Mouse (Mus musculus): ENCODE results near the gene Sh3pxd2a. TPM values are rescaled to one million over a fixed set of nuclear protein-coding genes. Genes with fewer than 3 reads are reported as not detected.
A peak's percentile ranks its signal among the peaks of the same experiment; 100 is the strongest.

Gene Sh3pxd2a
- polyA plus RNA-seq, 1 experiment, result 12.1 TPM

DNA sequence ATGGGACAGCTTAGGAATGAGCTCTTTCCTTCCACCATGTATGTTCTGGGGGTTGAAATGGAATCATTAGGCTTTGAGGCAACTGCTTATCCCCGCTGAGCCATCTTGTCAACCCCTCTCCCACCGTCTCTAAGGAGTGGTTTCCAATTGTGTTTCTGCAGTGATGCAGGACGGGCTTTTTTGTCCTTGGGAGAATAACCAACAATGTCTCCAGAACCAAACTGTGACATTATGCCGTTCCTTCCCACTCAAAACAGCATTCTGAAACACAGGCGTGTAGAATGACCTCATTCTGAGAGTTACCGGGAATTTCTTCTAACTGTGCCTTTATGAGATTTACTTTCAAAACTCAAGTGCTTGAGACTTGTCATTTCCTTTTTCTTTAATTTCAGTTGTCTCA, 28.2 kb upstream of the Sh3pxd2a start:
- Histone ChIP-seq H3K27me3 (ENCODE audit: control insufficient read depth, insufficient read depth, low read length) (no peaks in the 10 kb centered on the region), H3K4me1 (ENCODE audit: control insufficient read depth, insufficient read depth, insufficient read length) (no peaks in the 10 kb centered on the region), H3K27ac (ENCODE audit: insufficient read depth, low read length) (no peak overlapping the region), H3K36me3 (ENCODE audit: control insufficient read depth, insufficient read depth, low read length) (no peaks in the 10 kb centered on the region), H3K4me3 (ENCODE audit: extremely low read depth, insufficient read depth, insufficient read length) (no peak overlapping the region)
- no peak for TF ChIP-seq POLR2A (IDR thresholded peaks at IDR 0.05; ENCODE audit: low read depth, low read length)
- TF ChIP-seq CTCF (IDR thresholded peaks at IDR 0.05; ENCODE audit: extremely low read depth, insufficient read depth, insufficient read length, insufficient replicate concordance), result no peak
- WGBS, result 78% methylated on average over 6 of the region's 6 CpGs
- no peak for DNase-seq (ENCODE audit: low read depth in 1 of 2, low spot score in 2 of 2)

GRCm38 (mm10) chr19:47491853-47492252, 27.7 kb upstream of the Sh3pxd2a start:
- no peak overlapping the region for H3K27ac ChIP-seq (ENCODE audit: insufficient read depth, low read length)
- no peaks in the 10 kb centered on the region for H3K36me3 ChIP-seq (ENCODE audit: control insufficient read depth, insufficient read depth, low read length)
- H3K27me3 ChIP-seq (ENCODE audit: control insufficient read depth, insufficient read depth, low read length), result no peaks in the 10 kb centered on the region
- no peak overlapping the region for H3K4me3 ChIP-seq (ENCODE audit: extremely low read depth, insufficient read depth, insufficient read length)
- no peak for TF ChIP-seq POLR2A (IDR thresholded peaks at IDR 0.05; ENCODE audit: low read depth, low read length)
- TF ChIP-seq CTCF (IDR thresholded peaks at IDR 0.05; ENCODE audit: extremely low read depth, insufficient read depth, insufficient read length, insufficient replicate concordance), result no peak
- 95% methylated on average over 2 of the region's 2 CpGs for WGBS
- H3K4me1 ChIP-seq (ENCODE audit: control insufficient read depth, insufficient read depth, insufficient read length), result no peaks in the 10 kb centered on the region
- no peak for DNase-seq (ENCODE audit: low read depth in 1 of 2, low spot score in 2 of 2)

- Histone ChIP-seq H3K27ac (ENCODE audit: insufficient read depth, low read length) (no peak overlapping the region), H3K27me3 (ENCODE audit: control insufficient read depth, insufficient read depth, low read length) (no peaks in the 10 kb centered on the region), H3K36me3 (ENCODE audit: control insufficient read depth, insufficient read depth, low read length) (no peaks in the 10 kb centered on the region), H3K4me1 (ENCODE audit: control insufficient read depth, insufficient read depth, insufficient read length) (no peaks in the 10 kb centered on the region), H3K4me3 (ENCODE audit: extremely low read depth, insufficient read depth, insufficient read length) (no peak overlapping the region)
- TF ChIP-seq CTCF (IDR thresholded peaks at IDR 0.05; ENCODE audit: extremely low read depth, insufficient read depth, insufficient read length, insufficient replicate concordance) (no peak), POLR2A (IDR thresholded peaks at IDR 0.05; ENCODE audit: low read depth, low read length) (no peak)
- no peak for DNase-seq (ENCODE audit: low read depth in 1 of 2, low spot score in 2 of 2)
- 82% methylated on average over 3 of the region's 3 CpGs for WGBS
Measured at GRCm38 (mm10) chr19:47489233-47489632, 25.0 kb upstream of the Sh3pxd2a start.

GRCm38 (mm10) chr19:47488250-47488649, 24.0 kb upstream of the Sh3pxd2a start:
- H3K27me3 ChIP-seq (ENCODE audit: control insufficient read depth, insufficient read depth, low read length), result no peaks in the 10 kb centered on the region

DNA sequence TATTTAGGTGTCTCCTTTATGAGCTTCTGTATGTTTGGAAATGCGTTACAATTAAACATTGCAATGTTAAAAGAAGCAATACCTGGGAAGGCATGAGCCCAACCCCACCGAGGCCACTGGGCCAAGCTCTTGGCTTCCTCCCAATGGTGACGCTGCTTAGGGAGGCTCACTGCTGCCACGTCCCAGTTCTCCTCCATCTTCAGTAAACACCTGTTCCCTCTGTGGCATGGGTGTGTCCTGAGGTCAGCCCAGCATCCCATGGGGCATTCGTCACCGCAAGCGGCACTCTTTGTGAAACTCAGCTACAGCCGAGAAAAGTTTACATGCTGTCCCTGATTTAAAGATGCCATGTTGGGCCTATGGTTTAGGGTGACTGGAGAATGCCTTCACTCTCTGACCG, 23.4 kb upstream of the Sh3pxd2a start:
- no peak overlapping the region for H3K27ac ChIP-seq (ENCODE audit: insufficient read depth, low read length)
- no peaks in the 10 kb centered on the region for H3K4me1 ChIP-seq (ENCODE audit: control insufficient read depth, insufficient read depth, insufficient read length)
- TF ChIP-seq CTCF (IDR thresholded peaks at IDR 0.05; ENCODE audit: extremely low read depth, insufficient read depth, insufficient read length, insufficient replicate concordance) (no peak), POLR2A (IDR thresholded peaks at IDR 0.05; ENCODE audit: low read depth, low read length) (no peak)
- 78% methylated on average over 9 of the region's 9 CpGs for WGBS
- no peak overlapping the region for H3K4me3 ChIP-seq (ENCODE audit: extremely low read depth, insufficient read depth, insufficient read length)
- H3K36me3 ChIP-seq (ENCODE audit: control insufficient read depth, insufficient read depth, low read length), result no peaks in the 10 kb centered on the region
- H3K27me3 ChIP-seq (ENCODE audit: control insufficient read depth, insufficient read depth, low read length), result no peaks in the 10 kb centered on the region
- no peak for DNase-seq (ENCODE audit: low read depth in 1 of 2, low spot score in 2 of 2)

More at GRCm38 (mm10) chr19:47488250-47488649, 24.0 kb upstream of the Sh3pxd2a start:
- 71% methylated on average over 4 of the region's 4 CpGs for WGBS
- DNase-seq (ENCODE audit: low read depth in 1 of 2, low spot score in 2 of 2), result peak in 1 of 2 experiments; percentile 45
- H3K4me1 ChIP-seq (ENCODE audit: control insufficient read depth, insufficient read depth, insufficient read length), result no peaks in the 10 kb centered on the region
- no peak overlapping the region for H3K4me3 ChIP-seq (ENCODE audit: extremely low read depth, insufficient read depth, insufficient read length)
- peak; percentile 33; the same call in 1 of the 2 replicates for TF ChIP-seq CTCF (IDR thresholded peaks at IDR 0.05; ENCODE audit: extremely low read depth, insufficient read depth, insufficient read length, insufficient replicate concordance)
- no peak for TF ChIP-seq POLR2A (IDR thresholded peaks at IDR 0.05; ENCODE audit: low read depth, low read length)
- no peaks in the 10 kb centered on the region for H3K36me3 ChIP-seq (ENCODE audit: control insufficient read depth, insufficient read depth, low read length)
- no peak overlapping the region for H3K27ac ChIP-seq (ENCODE audit: insufficient read depth, low read length)

DNA sequence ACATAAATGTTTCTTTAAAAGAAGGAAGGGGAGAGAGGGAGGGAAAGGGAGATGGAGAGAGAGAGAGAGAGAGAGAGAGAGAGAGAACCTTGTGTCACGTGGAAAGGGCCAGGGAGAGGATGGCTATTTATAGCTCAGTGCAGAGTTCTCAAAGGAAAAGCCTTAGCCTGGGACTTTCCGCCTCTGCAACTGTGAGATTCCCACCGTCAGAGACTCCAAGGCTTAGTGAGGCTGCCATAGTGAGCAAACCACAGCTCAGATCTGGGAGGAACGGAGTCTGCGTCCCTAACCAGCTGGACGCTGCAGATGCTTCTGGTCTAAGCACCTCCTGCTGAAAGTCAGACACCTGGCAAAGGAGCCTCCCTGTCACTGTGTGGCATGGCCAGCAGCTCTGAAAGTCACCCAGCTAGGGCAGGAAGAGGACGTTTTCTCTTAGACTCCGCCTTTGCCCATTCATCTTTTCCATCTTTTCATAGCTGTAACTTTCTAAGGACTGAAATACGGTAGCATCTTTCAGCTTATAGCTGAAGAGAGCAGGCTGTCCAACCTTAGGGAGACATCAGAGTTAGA, 21.9 kb upstream of the Sh3pxd2a start:
- Histone ChIP-seq H3K4me1 (ENCODE audit: control insufficient read depth, insufficient read depth, insufficient read length) (no peaks in the 10 kb centered on the region), H3K36me3 (ENCODE audit: control insufficient read depth, insufficient read depth, low read length) (no peaks in the 10 kb centered on the region), H3K27ac (ENCODE audit: insufficient read depth, low read length) (peak overlapping the region; percentile 27; the same call in 1 of the 2 replicates), H3K27me3 (ENCODE audit: control insufficient read depth, insufficient read depth, low read length) (no peaks in the 10 kb centered on the region), H3K4me3 (ENCODE audit: extremely low read depth, insufficient read depth, insufficient read length) (no peak overlapping the region)
- 31% methylated on average over 9 of the region's 9 CpGs for WGBS
- DNase-seq (ENCODE audit: low read depth in 1 of 2, low spot score in 2 of 2), result no peak
- TF ChIP-seq CTCF (IDR thresholded peaks at IDR 0.05; ENCODE audit: extremely low read depth, insufficient read depth, insufficient read length, insufficient replicate concordance) (no peak), POLR2A (IDR thresholded peaks at IDR 0.05; ENCODE audit: low read depth, low read length) (no peak)

GRCm38 (mm10) chr19:47484110-47484509, 19.9 kb upstream of the Sh3pxd2a start:
- Histone ChIP-seq H3K4me1 (ENCODE audit: control insufficient read depth, insufficient read depth, insufficient read length) (no peaks in the 10 kb centered on the region), H3K27ac (ENCODE audit: insufficient read depth, low read length) (no peak overlapping the region), H3K36me3 (ENCODE audit: control insufficient read depth, insufficient read depth, low read length) (no peaks in the 10 kb centered on the region), H3K27me3 (ENCODE audit: control insufficient read depth, insufficient read depth, low read length) (no peaks in the 10 kb centered on the region), H3K4me3 (ENCODE audit: extremely low read depth, insufficient read depth, insufficient read length) (no peak overlapping the region)
- 95% methylated on average over 3 of the region's 3 CpGs for WGBS
- TF ChIP-seq CTCF (IDR thresholded peaks at IDR 0.05; ENCODE audit: extremely low read depth, insufficient read depth, insufficient read length, insufficient replicate concordance) (no peak), POLR2A (IDR thresholded peaks at IDR 0.05; ENCODE audit: low read depth, low read length) (no peak)
- no peak for DNase-seq (ENCODE audit: low read depth in 1 of 2, low spot score in 2 of 2)
